Mouse (Mus musculus) E14TG2a.4 (cell line): Measurements from ENCODE around the gene Rtp3.

Experiments used
- CTCF ChIP-seq: conservative IDR thresholded peaks from 2 replicates; pipeline ENCODE4 v1.5.1; 2014; ENCODE audit warnings: low read length
- NANOG ChIP-seq: IDR thresholded peaks from 2 replicates; pipeline ENCODE4 v1.6.1; 2014; ENCODE audit warnings: borderline replicate concordance, low read length, mixed read lengths
- POU5F1 ChIP-seq: IDR thresholded peaks from 2 replicates; pipeline ENCODE4 v1.6.1; 2014; ENCODE audit warnings: low read length, borderline replicate concordance

DNA sequence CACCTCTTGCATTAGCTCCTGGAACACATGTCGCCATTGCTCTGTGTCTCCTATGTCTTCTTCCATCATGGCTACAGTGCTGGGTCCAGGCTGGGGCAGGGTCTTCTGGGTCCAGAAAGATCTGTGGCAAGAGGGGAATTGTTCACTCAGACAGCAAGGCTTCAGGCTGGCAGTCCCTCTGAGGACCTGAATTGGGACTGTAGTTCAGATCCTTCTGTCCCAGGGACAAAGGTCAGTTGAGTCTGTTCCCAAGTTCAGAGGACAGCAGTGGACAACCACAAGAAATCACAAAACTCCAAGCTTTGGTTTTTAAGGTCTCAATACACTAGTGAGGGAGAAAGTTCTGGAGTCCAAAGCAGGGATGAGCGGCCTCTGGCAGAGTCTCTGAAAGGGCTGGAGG lies 840 bp downstream of the Rtp3 start:
- no peak for TF ChIP-seq CTCF
- TF ChIP-seq POU5F1, result no peak
- no peak for TF ChIP-seq NANOG
